Mouse (Mus musculus): ENCODE results near the gene Gm4175.
"Not testable (repeated sequence)": the region's sequence is repeated elsewhere in the genome, so short reads cannot be mapped to it uniquely, and the experiment has no call there.

Gm4175 gene

DNA sequence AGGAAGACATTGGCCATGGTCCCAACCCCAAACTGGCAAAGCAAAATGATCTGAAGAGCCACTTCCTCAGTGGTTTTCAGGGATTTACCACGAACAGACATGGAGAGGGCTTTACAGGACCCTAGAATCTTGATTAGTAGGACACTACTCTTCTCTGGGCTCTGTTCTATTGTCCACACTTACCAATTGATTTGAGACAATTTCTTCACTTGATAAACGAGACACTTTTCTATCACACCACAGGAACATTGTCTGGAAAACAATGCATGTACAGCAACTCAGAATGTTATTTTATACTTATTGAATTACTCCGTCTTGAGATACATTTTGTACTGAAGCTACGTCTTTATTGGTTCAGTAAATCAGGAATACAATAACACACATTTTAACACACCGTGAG is at the start of gene Gm4175:
Gm4175 (minus strand) TSS at position 101 of the 400 bp plus-strand sequence.
- DNase-seq (ENCODE audit: low read depth, low spot score): not testable (repeated sequence)

DNA sequence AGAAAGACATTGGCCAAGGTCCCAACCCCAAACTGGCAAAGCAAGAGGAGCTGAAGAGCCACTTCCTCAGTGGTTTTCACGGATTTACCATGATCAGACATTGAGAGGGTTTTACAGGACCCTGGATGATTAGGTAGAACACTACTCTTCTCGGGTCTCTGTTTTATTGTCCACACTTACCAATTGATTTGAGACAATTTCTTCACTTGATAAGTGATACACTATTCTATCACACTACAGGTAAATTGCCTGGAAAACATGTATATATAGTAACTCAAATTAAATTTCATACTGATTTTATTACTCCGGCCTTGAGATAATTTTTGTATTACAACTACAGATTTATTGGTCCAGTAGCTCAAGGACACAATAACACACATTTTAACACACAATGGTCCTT is 35.4 kb upstream of the Gm4175 start, which contains the start of gene Gm4177:
Gm4177 (minus strand) TSS at position 101 of the 400 bp plus-strand sequence.
- DNase-seq (ENCODE audit: low read depth, low spot score): not testable (repeated sequence)

All from telencephalon, adult 2 months (tissue).